Mouse (Mus musculus): ENCODE measurements around the gene Mrnip. TPM values are rescaled to one million over a fixed set of nuclear protein-coding genes. Genes with fewer than 3 reads are reported as not detected.

The Mrnip gene
- polyA plus RNA-seq, 1 experiment from 2014 or later, result 19.7 TPM

GRCm38 (mm10) chr11:50238821-50239791, 64.9 kb downstream of the Mrnip start:
- peaks cover 18% of the 10 kb centered on the region for H3K4me1 ChIP-seq
- peaks cover 14% of the 10 kb centered on the region for H3K36me3 ChIP-seq
- H3K4me3 ChIP-seq (replicated peaks), result no peak overlapping the region
- no peak for ATAC-seq (ENCODE audit: insufficient number of reproducible peaks, low FRiP score, low TSS enrichment, low read depth)
- no peak overlapping the region for H3K27ac ChIP-seq (replicated peaks)
- no peak overlapping the region for H3K4me2 ChIP-seq (replicated peaks)
- no peaks in the 10 kb centered on the region for H3K9me3 ChIP-seq (replicated peaks)
- no peak overlapping the region for H3K9ac ChIP-seq
- H3K27me3 ChIP-seq, result peaks cover 29% of the 10 kb centered on the region
- WGBS, result 94% methylated on average over 9 of the region's 9 CpGs

- H3K27me3 ChIP-seq, result peaks cover 29% of the 10 kb centered on the region
- peaks cover 18% of the 10 kb centered on the region for H3K4me1 ChIP-seq
- H3K9me3 ChIP-seq (replicated peaks), result no peaks in the 10 kb centered on the region
- no peak overlapping the region for H3K9ac ChIP-seq
- H3K4me2 ChIP-seq (replicated peaks), result no peak overlapping the region
- no peak overlapping the region for H3K4me3 ChIP-seq (replicated peaks)
- WGBS, result 91% methylated on average over 7 of the region's 7 CpGs
- 0 out of 2 replicates have a peak, but pooled peaks cover under 1% of the 10 kb centered on the region for H3K36me3 ChIP-seq
- H3K27ac ChIP-seq (replicated peaks), result no peak overlapping the region
- no peak for ATAC-seq (ENCODE audit: insufficient number of reproducible peaks, low FRiP score, low TSS enrichment, low read depth)
These were observed 66.1 kb downstream of the Mrnip start for GRCm38 (mm10) chr11:50240235-50240911.

GRCm38 (mm10) chr11:50243926-50244325, 69.7 kb downstream of the Mrnip start:
- no peak overlapping the region for H3K27ac ChIP-seq (replicated peaks)
- no peaks in the 10 kb centered on the region for H3K4me1 ChIP-seq
- 77% methylated on average over 6 of the region's 6 CpGs for WGBS
- H3K4me3 ChIP-seq (replicated peaks), result no peak overlapping the region
- H3K4me2 ChIP-seq (replicated peaks), result no peak overlapping the region
- no peak for ATAC-seq (ENCODE audit: insufficient number of reproducible peaks, low FRiP score, low TSS enrichment, low read depth)
- H3K27me3 ChIP-seq, result peaks cover 7% of the 10 kb centered on the region; the same call in 1 of the 2 replicates
- no peaks in the 10 kb centered on the region for H3K36me3 ChIP-seq
- no peaks in the 10 kb centered on the region for H3K9me3 ChIP-seq (replicated peaks)
- H3K9ac ChIP-seq, result no peak overlapping the region

GRCm38 (mm10) chr11:50245269-50245668, 71.0 kb downstream of the Mrnip start:
- WGBS, result 69% methylated on average over 5 of the region's 5 CpGs
- H3K9me3 ChIP-seq (replicated peaks), result no peaks in the 10 kb centered on the region
- H3K36me3 ChIP-seq, result no peaks in the 10 kb centered on the region
- H3K4me2 ChIP-seq (replicated peaks), result no peak overlapping the region
- no peak overlapping the region for H3K4me3 ChIP-seq (replicated peaks)
- ATAC-seq (ENCODE audit: insufficient number of reproducible peaks, low FRiP score, low TSS enrichment, low read depth), result no peak
- no peak overlapping the region for H3K27ac ChIP-seq (replicated peaks)
- H3K4me1 ChIP-seq, result no peaks in the 10 kb centered on the region
- H3K9ac ChIP-seq, result no peak overlapping the region
- no peaks in the 10 kb centered on the region for H3K27me3 ChIP-seq

GRCm38 (mm10) chr11:50248473-50249171, 74.4 kb downstream of the Mrnip start:
- H3K4me3 ChIP-seq (replicated peaks), result no peak overlapping the region
- no peak overlapping the region for H3K9ac ChIP-seq
- no peaks in the 10 kb centered on the region for H3K36me3 ChIP-seq
- no peaks in the 10 kb centered on the region for H3K27me3 ChIP-seq
- 77% methylated on average over 7 of the region's 7 CpGs for WGBS
- peaks cover 15% of the 10 kb centered on the region for H3K4me1 ChIP-seq
- no peak overlapping the region for H3K4me2 ChIP-seq (replicated peaks)
- H3K9me3 ChIP-seq (replicated peaks), result no peaks in the 10 kb centered on the region
- no peak overlapping the region for H3K27ac ChIP-seq (replicated peaks)
- no peak for ATAC-seq (ENCODE audit: insufficient number of reproducible peaks, low FRiP score, low TSS enrichment, low read depth)

Small RNA genes lying within 50 kb of the gene (microRNA-seq; reads per million reads assigned to microRNA genes)
- not detected for gene Mir6919 (ENCODE audit: borderline number of aligned reads)

Other genes with a start within 250 kb of the Mrnip start
- gene Rnf130, start 149.1 kb upstream of the Mrnip start, polyA plus RNA-seq (2015; fragmentation: Nextera tagmentation; extraction: Ambion mirVana), result 74.5 and 77.2 TPM in 2 replicates
- gene Tbc1d9b, start 43.0 kb upstream of the Mrnip start, polyA plus RNA-seq (2015; fragmentation: Nextera tagmentation; extraction: Ambion mirVana), result 46.6 TPM in 2 replicates
- 272 TPM in 2 replicates for gene Sqstm1, start 36.4 kb downstream of the Mrnip start, polyA plus RNA-seq (2015; fragmentation: Nextera tagmentation; extraction: Ambion mirVana)
- gene Mgat4b, start 36.4 kb downstream of the Mrnip start, polyA plus RNA-seq (2015; fragmentation: Nextera tagmentation; extraction: Ambion mirVana), result 26.7 and 32.1 TPM in 2 replicates
- 2.5 and 4.0 TPM in 2 replicates for gene Ltc4s, start 64.2 kb downstream of the Mrnip start, polyA plus RNA-seq (2015; fragmentation: Nextera tagmentation; extraction: Ambion mirVana)
- 5.8 and 6.9 TPM in 2 replicates for gene Maml1, start 117.9 kb downstream of the Mrnip start, polyA plus RNA-seq (2015; fragmentation: Nextera tagmentation; extraction: Ambion mirVana)
- 284 and 286 TPM in 2 replicates for gene Canx, start 151.2 kb downstream of the Mrnip start, polyA plus RNA-seq (2015; fragmentation: Nextera tagmentation; extraction: Ambion mirVana)
- 0.24 and 0.25 TPM in 2 replicates for gene Cby3, start 180.0 kb downstream of the Mrnip start, polyA plus RNA-seq (2015; fragmentation: Nextera tagmentation; extraction: Ambion mirVana)
- 400 and 410 TPM in 2 replicates for gene Hnrnph1, start 202.5 kb downstream of the Mrnip start, polyA plus RNA-seq (2015; fragmentation: Nextera tagmentation; extraction: Ambion mirVana)

Measured in embryonic facial prominence, embryonic 15.5 days (tissue).